Mouse (Mus musculus) lung, postnatal 0 days (tissue): ENCODE results near the gene Camk1d. TPM values are rescaled to one million over a fixed set of nuclear protein-coding genes. Genes with fewer than 3 reads are reported as not detected.

Source experiments
- ATAC-seq: fragments of 200-750 bp; cut with Nextera tagmentation; 2 replicates; pipeline ENCODE4 v1.8.0; 2017; ENCODE audit warnings: moderate library complexity
- DNase-seq: peaks from one replicate; pipeline ENCODE4 v3.0.0-alpha.2; 2016; ENCODE audit warnings: low spot score
- H3K27ac ChIP-seq: fragments of 300-500 bp; sonication (generic); 2 replicates; pipeline ENCODE4 v1.5.1; 2014; ENCODE audit warnings: antibody characterized with exemption, mild to moderate bottlenecking, low read length, mixed read lengths
- H3K27me3 ChIP-seq: fragments of 300-500 bp; sonication (generic); replicated peaks from 2 replicates; pipeline ENCODE4 v1.6.1; 2014; ENCODE audit warnings: low read length, mixed read lengths; ENCODE audit not compliant: insufficient read depth
- H3K36me3 ChIP-seq: fragments of 300-500 bp; sonication (generic); 2 replicates; pipeline ENCODE4 v1.6.1; 2014; ENCODE audit warnings: low read length, mixed read lengths; ENCODE audit not compliant: insufficient read depth
- H3K4me1 ChIP-seq: fragments of 300-500 bp; sonication (generic); 2 replicates; pipeline ENCODE4 v1.6.1; 2014; ENCODE audit warnings: antibody characterized with exemption, low read depth, low read length, mixed read lengths; ENCODE audit not compliant: insufficient read depth
- H3K4me2 ChIP-seq: fragments of 300-500 bp; sonication (generic); replicated peaks from 2 replicates; pipeline ENCODE4 v1.6.1; 2014; ENCODE audit warnings: low read depth, mild to moderate bottlenecking, low read length, moderate library complexity, mixed read lengths
- H3K4me3 ChIP-seq: fragments of 300-500 bp; sonication (generic); 2 replicates; pipeline ENCODE4 v1.5.1; 2014; ENCODE audit warnings: low read depth, low read length
- H3K9ac ChIP-seq: fragments of 300-500 bp; sonication (generic); replicated peaks from 2 replicates; pipeline ENCODE4 v1.6.1; 2014; ENCODE audit warnings: low read depth, mild to moderate bottlenecking
- H3K9me3 ChIP-seq: fragments of 300-500 bp; sonication (generic); 2 replicates; pipeline ENCODE4 v1.6.1; 2016; ENCODE audit warnings: low read length, mixed read lengths
- CTCF ChIP-seq: IDR thresholded peaks from 2 replicates; pipeline ENCODE4 v1.5.1; 2016; ENCODE audit warnings: antibody characterized with exemption, mild to moderate bottlenecking
- EP300 ChIP-seq: IDR thresholded peaks from 2 replicates; pipeline ENCODE4 v1.6.1; 2016; ENCODE audit warnings: antibody characterized with exemption, mild to moderate bottlenecking, control low read depth
- WGBS: fragments of 180-500 bp; shearing (Covaris S2); extraction: QIAGEN DNeasy Blood & Tissue Kit; methylation state at CpG from one replicate; pipeline ENCODE4 v1.1.7; 2014; 5-methylcytosine and 5-hydroxymethylcytosine counted together
- polyA plus RNA-seq: library from polyadenylated mRNA; unstranded; fragments of >200 nt; fragmentation: Nextera tagmentation; extraction: Ambion mirVana; gene quantifications from 2 replicates; pipeline ENCODE4 v1.2.1, GENCODE M21; 2015

Camk1d gene
- polyA plus RNA-seq, 1 experiment from 2014 or later, result 2.2 TPM

DNA sequence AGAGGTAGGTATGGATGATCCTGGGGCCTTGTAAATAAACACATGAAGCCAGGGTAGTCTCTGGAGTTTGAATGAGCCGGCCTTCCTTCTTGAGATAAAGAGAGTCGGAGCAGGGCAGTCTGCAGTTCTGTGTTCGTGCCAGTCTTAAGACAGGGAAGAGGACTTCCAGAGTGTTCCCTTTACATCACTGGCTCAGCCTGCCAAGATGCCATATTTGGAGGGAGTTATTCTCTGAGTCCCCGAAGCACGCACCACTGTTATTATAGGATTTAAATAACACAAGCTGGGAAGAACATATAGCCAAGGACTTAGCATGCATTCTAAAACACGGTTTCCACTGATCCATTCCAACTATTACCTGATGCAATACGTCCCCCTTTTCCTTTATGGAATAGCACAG is 33.0 kb downstream of the Camk1d start:
- no peak for ATAC-seq
- no peak overlapping the region for H3K4me3 ChIP-seq
- H3K4me1 ChIP-seq, result no peaks in the 10 kb centered on the region
- WGBS, result 62% methylated on average over 7 of the region's 7 CpGs
- TF ChIP-seq EP300 (no peak), CTCF (no peak)
- H3K9ac ChIP-seq, result no peak overlapping the region
- H3K27ac ChIP-seq, result no peak overlapping the region
- H3K9me3 ChIP-seq, result no peaks in the 10 kb centered on the region
- no peaks in the 10 kb centered on the region for H3K27me3 ChIP-seq
- H3K4me2 ChIP-seq, result no peak overlapping the region
- H3K36me3 ChIP-seq, result no peaks in the 10 kb centered on the region
- no peak for DNase-seq

DNA sequence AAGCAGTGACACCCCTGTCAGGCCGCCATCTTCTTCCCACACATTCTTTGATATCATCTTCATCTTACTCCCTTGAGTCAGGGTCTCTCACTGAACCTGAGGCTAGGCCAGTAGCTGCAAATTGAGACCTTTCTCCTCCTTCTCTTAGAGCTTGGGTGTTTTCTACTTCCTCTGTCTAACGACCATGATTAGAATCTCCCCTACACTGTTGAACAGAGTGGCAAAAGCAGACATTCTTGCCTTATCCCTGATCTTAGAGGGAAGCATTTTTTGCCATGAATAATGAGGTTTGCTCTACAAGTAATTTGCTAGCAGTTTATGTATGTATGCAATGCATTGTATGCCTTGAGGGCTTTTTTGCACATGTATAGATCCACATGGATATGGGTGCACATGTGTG is 35.3 kb downstream of the Camk1d start:
- WGBS, result 78% methylated on average over 2 of the region's 2 CpGs
- Histone ChIP-seq H3K27me3 (no peaks in the 10 kb centered on the region), H3K36me3 (no peaks in the 10 kb centered on the region), H3K4me1 (no peaks in the 10 kb centered on the region), H3K4me3 (no peak overlapping the region), H3K9me3 (no peaks in the 10 kb centered on the region), H3K9ac (no peak overlapping the region), H3K4me2 (no peak overlapping the region), H3K27ac (no peak overlapping the region)
- ATAC-seq, result no peak
- no peak for DNase-seq
- TF ChIP-seq EP300, result no peak
- TF ChIP-seq CTCF, result no peak

DNA sequence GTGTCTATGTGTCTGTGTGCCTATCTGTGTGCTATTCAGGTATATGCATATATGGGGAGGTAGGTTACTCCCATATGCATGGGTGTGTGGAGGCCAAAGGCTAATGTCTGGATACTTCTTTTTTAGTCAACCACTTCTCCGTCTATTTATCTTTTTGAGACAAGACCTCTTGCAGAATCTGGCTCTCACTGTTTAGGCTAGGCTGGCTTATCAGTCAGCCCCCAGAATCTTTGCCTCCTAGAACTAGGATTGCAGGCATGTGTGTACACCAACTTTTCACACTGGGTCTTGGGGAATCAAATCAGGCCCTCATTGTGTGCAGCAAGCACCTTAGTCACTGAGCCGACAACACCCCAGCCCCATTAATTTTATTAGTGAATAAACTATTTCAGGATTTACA is 36.8 kb downstream of the Camk1d start:
- Histone ChIP-seq H3K4me1 (no peaks in the 10 kb centered on the region), H3K4me3 (no peak overlapping the region), H3K4me2 (no peak overlapping the region), H3K9me3 (no peaks in the 10 kb centered on the region), H3K27me3 (no peaks in the 10 kb centered on the region), H3K9ac (no peak overlapping the region), H3K27ac (no peak overlapping the region), H3K36me3 (no peaks in the 10 kb centered on the region)
- WGBS, result 53% methylated on average over 2 of the region's 2 CpGs
- TF ChIP-seq EP300 (no peak), CTCF (no peak)
- DNase-seq (no peak), ATAC-seq (no peak)

DNA sequence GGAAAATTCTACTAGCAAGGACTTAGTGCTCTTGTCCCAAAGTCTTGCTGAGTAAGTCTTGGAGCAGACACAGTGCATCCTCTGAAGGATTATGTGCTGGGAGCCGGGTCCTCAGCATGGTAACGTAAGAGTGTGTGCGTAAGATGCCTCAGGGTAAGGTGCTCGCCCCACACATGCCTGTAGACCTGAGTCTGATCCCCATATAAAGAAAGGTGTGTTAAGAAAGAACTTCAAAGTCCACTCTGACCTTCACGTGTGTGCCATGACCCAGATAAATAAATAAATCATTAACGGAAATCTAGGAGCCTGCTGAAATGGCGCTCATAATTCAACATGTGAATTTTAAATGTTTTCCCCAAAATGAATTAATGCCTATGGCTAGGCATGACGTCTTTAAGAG is 37.5 kb downstream of the Camk1d start:
- H3K27me3 ChIP-seq, result no peaks in the 10 kb centered on the region
- no peaks in the 10 kb centered on the region for H3K36me3 ChIP-seq
- 51% methylated on average over 8 of the region's 8 CpGs for WGBS
- no peak overlapping the region for H3K9ac ChIP-seq
- H3K4me1 ChIP-seq, result no peaks in the 10 kb centered on the region
- TF ChIP-seq CTCF (no peak), EP300 (no peak)
- no peak overlapping the region for H3K27ac ChIP-seq
- no peaks in the 10 kb centered on the region for H3K9me3 ChIP-seq
- no peak for DNase-seq
- no peak overlapping the region for H3K4me2 ChIP-seq
- ATAC-seq, result no peak
- H3K4me3 ChIP-seq, result no peak overlapping the region

DNA sequence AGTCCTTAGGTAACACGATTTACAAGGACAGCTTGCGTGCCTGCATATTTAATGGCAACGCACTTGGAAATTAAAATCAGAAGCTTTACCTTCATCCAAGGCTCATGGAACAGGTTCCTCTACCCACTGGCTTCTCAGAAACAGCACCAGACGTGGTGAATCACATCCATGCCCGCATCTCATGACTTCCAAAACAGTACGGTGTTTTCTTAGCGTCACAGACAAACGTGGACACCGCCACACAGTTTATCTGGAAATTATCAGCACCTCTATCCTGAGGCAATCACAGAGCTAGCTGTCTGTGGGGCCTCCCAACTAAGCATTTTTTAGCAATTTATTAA is 38.2 kb downstream of the Camk1d start:
- DNase-seq (no peak), ATAC-seq (no peak)
- H3K4me1 ChIP-seq, result no peaks in the 10 kb centered on the region
- no peaks in the 10 kb centered on the region for H3K9me3 ChIP-seq
- WGBS, result 60% methylated on average over 9 of the region's 9 CpGs
- H3K4me3 ChIP-seq, result no peak overlapping the region
- H3K4me2 ChIP-seq, result no peak overlapping the region
- H3K9ac ChIP-seq, result no peak overlapping the region
- H3K36me3 ChIP-seq, result no peaks in the 10 kb centered on the region
- no peak for TF ChIP-seq CTCF
- no peak for TF ChIP-seq EP300
- H3K27me3 ChIP-seq, result no peaks in the 10 kb centered on the region
- H3K27ac ChIP-seq, result no peak overlapping the region

DNA sequence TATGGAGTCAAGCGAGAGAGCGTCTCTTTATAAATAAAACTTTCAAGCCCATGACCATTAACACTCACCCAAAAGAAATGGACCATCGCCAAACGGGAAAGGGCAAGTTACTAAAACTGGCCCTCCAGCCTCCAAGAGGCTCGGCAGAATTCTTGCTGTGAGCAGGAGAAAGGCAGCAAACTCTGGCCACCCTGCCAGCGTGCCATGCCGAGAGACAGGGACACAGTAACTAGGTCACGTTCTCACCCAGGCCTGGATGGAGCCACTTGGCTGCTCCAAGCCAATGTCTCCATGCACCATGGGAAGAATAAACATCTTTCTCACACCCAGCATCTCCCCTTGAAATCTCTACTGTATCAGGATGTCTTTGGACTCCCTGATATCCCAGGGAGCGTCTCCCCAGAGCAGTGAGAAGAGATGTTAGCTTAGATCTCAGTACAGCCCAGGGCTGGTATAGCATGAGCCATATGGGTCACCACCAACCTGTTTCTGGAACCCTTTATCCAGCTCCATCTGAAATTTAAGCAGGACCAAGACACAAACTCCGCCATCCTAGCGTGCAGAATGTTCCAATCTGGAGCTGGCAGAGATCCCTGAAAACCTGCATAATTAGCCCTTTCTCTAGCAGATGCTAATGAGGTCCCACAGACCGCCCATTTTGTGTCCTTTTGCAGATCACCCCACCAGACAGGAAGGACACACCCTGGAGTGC is 38.7 kb downstream of the Camk1d start:
- H3K4me3 ChIP-seq, result no peak overlapping the region
- no peak overlapping the region for H3K9ac ChIP-seq
- H3K27ac ChIP-seq, result no peak overlapping the region
- TF ChIP-seq EP300, result no peak
- no peak for TF ChIP-seq CTCF
- WGBS, result 72% methylated on average over 12 of the region's 12 CpGs
- DNase-seq (no peak), ATAC-seq (no peak)
- no peaks in the 10 kb centered on the region for H3K9me3 ChIP-seq
- H3K36me3 ChIP-seq, result no peaks in the 10 kb centered on the region
- H3K27me3 ChIP-seq, result no peaks in the 10 kb centered on the region
- no peak overlapping the region for H3K4me2 ChIP-seq
- H3K4me1 ChIP-seq, result no peaks in the 10 kb centered on the region

DNA sequence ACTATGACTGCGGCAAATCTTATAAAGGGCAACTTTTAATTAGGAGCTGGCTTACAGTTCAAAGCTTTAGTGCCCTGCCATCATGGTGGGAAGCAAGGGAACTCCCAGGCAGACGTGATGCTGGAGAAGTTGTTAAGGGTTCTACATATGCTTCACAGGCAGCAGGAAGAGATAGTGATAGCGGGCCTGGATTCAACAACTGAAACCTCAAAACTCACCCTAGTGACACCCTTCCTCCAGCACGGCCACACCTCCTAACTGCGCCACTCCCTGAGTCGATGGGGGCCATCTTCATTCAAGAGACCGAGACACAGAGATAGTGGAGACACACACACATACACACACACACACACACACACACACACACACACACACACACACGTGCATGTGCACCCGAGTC is 39.8 kb downstream of the Camk1d start:
- H3K4me1 ChIP-seq, result no peaks in the 10 kb centered on the region
- WGBS, result 79% methylated on average over 9 of the region's 9 CpGs
- no peak overlapping the region for H3K9ac ChIP-seq
- ATAC-seq (no peak), DNase-seq (no peak)
- H3K27me3 ChIP-seq, result no peaks in the 10 kb centered on the region
- H3K27ac ChIP-seq, result no peak overlapping the region
- H3K9me3 ChIP-seq, result no peaks in the 10 kb centered on the region
- no peak for TF ChIP-seq EP300
- TF ChIP-seq CTCF, result no peak
- no peak overlapping the region for H3K4me2 ChIP-seq
- no peak overlapping the region for H3K4me3 ChIP-seq
- H3K36me3 ChIP-seq, result no peaks in the 10 kb centered on the region
